Mouse (Mus musculus): ENCODE data around the gene Galns.

GRCm38 (mm10) chr8:122574264-122574663, 37.0 kb downstream of the Galns start:
- TF ChIP-seq ETS1 (conservative IDR thresholded peaks at IDR 0.05; ENCODE audit: low read depth, low read length) (no peak), CTCF (conservative IDR thresholded peaks at IDR 0.05 in 1 of 2, IDR thresholded peaks at IDR 0.05 in 1 of 2; ENCODE audit: low read depth in 2 of 2, low read length in 2 of 2) (no peak), RCOR1 (conservative IDR thresholded peaks at IDR 0.05; ENCODE audit: low read depth, low read length) (no peak), UBTF (IDR thresholded peaks at IDR 0.05; ENCODE audit: low read depth, low read length) (no peak)
